17 mouse cellular contexts compared by ENCODE assay signal in genomic region chr13:101572809-101573590, GRCm38 (mm10).
DNase-seq lines count a peak whose midpoint lies in the region; ATAC-seq lines count a peak whose summit lies in the region.
"Had no signal": no experiment of that assay in that cellular context is flagged by ENCODE, and none has a peak within 500 bp of the region (broad histone marks: within the 10 kb centered on the region; RNA-seq: fewer than 3 reads in every experiment).

No protein-coding gene starts in this region.

- no peak overlapping the region for H3K4me2 ChIP-seq in heart, embryonic 11.5 days
- H3K4me2 ChIP-seq in midbrain, embryonic 15.5 days: no peak overlapping the region
- H3K4me2 ChIP-seq: embryonic facial prominence, embryonic 12.5 days; hindbrain, embryonic 12.5 days; lung, embryonic 14.5 days had no signal

- H3K9ac ChIP-seq in heart, embryonic 11.5 days (ENCODE audit: low read depth, low read length): no peak overlapping the region
- H3K9ac ChIP-seq in midbrain, embryonic 15.5 days: no peak overlapping the region
- H3K9ac ChIP-seq: embryonic facial prominence, embryonic 12.5 days; hindbrain, embryonic 12.5 days; lung, embryonic 14.5 days had no signal

- H3K27ac ChIP-seq in heart, embryonic 11.5 days (ENCODE audit: low read depth, low read length): peak overlapping the region; percentile 46; the same call in 1 of the 2 replicates
- no peak overlapping the region for H3K27ac ChIP-seq in midbrain, embryonic 15.5 days
- H3K27ac ChIP-seq: embryonic facial prominence, embryonic 12.5 days; hindbrain, embryonic 12.5 days had no signal

- WGBS in heart, embryonic 11.5 days (ENCODE audit: insufficient replicate concordance): 32% methylated on average over 6 of the region's 6 CpGs
- 78% methylated on average over 6 of the region's 6 CpGs for WGBS in midbrain, embryonic 15.5 days

- no peaks in the 10 kb centered on the region for H3K27me3 ChIP-seq in heart, embryonic 11.5 days (ENCODE audit: control insufficient read depth, insufficient read depth, low read length)
- H3K27me3 ChIP-seq in midbrain, embryonic 15.5 days (replicated peaks): no peaks in the 10 kb centered on the region
- H3K27me3 ChIP-seq: embryonic facial prominence, embryonic 12.5 days; hindbrain, embryonic 12.5 days had no signal

- no peak for DNase-seq in heart, adult 11 months
- DNase-seq in MEL-GATA-1-ER (ENCODE audit: extremely low read depth, low read depth) (peak; percentile 17), liver (peak; percentile 86)
- peak; percentile 16 for DNase-seq in skeletal muscle tissue, adult 2 months (ENCODE audit: low read depth, low spot score)
- no peak for DNase-seq in urinary bladder, postnatal 36 days (ENCODE audit: low spot score in 2 of 2)
- no peak for DNase-seq in left cerebral cortex, adult 8-10 months (ENCODE audit: low spot score in 2 of 2)
- DNase-seq: B cell, adult 2 months; cerebellum, adult 8-10 months; gastrocnemius, postnatal 10 days; kidney, adult 2 months; lung, embryonic 14.5 days; thymus, postnatal 14 days had no signal

- 0 out of 2 replicates have a peak, but pooled peaks cover 8% of the 10 kb centered on the region for H3K4me1 ChIP-seq in heart, embryonic 11.5 days (ENCODE audit: control insufficient read depth, insufficient read depth, low read length)
- no peaks in the 10 kb centered on the region for H3K4me1 ChIP-seq in midbrain, embryonic 15.5 days
- H3K4me1 ChIP-seq: embryonic facial prominence, embryonic 12.5 days had no signal

- no peaks in the 10 kb centered on the region for H3K36me3 ChIP-seq in heart, embryonic 11.5 days (ENCODE audit: control insufficient read depth, insufficient read depth, low read length)
- H3K36me3 ChIP-seq in midbrain, embryonic 15.5 days (replicated peaks): no peaks in the 10 kb centered on the region
- H3K36me3 ChIP-seq: embryonic facial prominence, embryonic 12.5 days; hindbrain, embryonic 12.5 days had no signal

- no peak overlapping the region for H3K4me3 ChIP-seq in heart, embryonic 11.5 days (ENCODE audit: low read depth, low read length)
- no peak overlapping the region for H3K4me3 ChIP-seq in midbrain, embryonic 15.5 days
- H3K4me3 ChIP-seq: embryonic facial prominence, embryonic 12.5 days; hindbrain, embryonic 12.5 days had no signal

- H3K9me3 ChIP-seq in heart, embryonic 11.5 days (replicated peaks; ENCODE audit: control insufficient read depth, low read length): no peaks in the 10 kb centered on the region
- H3K9me3 ChIP-seq in midbrain, embryonic 15.5 days: no peaks in the 10 kb centered on the region
- H3K9me3 ChIP-seq: embryonic facial prominence, embryonic 12.5 days; hindbrain, embryonic 12.5 days had no signal

- ATAC-seq in heart, embryonic 11.5 days (replicated peaks; ENCODE audit: insufficient number of reproducible peaks, low FRiP score, low TSS enrichment): peak; percentile 96
- ATAC-seq in midbrain, embryonic 15.5 days (replicated peaks): no peak
- ATAC-seq: forebrain, embryonic 14.5 days had no signal

Comparison
In these comparisons a context has a peak if more than half of its experiments do, and no peak if none do; other contexts are left out.
1. DNase-seq: peak in MEL-GATA-1-ER (single experiment), liver (single experiment) and skeletal muscle tissue, adult 2 months (single experiment); none in heart, adult 11 months (single experiment), urinary bladder, postnatal 36 days (0 of 2) and left cerebral cortex, adult 8-10 months (0 of 2).